Mouse (Mus musculus) common myeloid progenitor, adult 5-6 weeks (primary cell): ENCODE measurements around the gene Pik3r5. TPM values are rescaled to one million over a fixed set of nuclear protein-coding genes. Genes with fewer than 3 reads are reported as not detected.

Source experiments
- ATAC-seq: replicated peaks from 2 replicates; pipeline ENCODE4 v1.8.0; 2016; ENCODE audit warnings: low read depth, mild to moderate bottlenecking, moderate TSS enrichment, inconsistent platforms; ENCODE audit not compliant: poor library complexity, severe bottlenecking
- total RNA-seq: library from RNA; stranded (forward); fragments of 200-1000, 187-1606 nt; gene quantifications from 2 replicates; pipeline ENCODE4 v1.2.3, GENCODE M21; 2017

The Pik3r5 gene
- total RNA-seq, 1 experiment from 2014 or later: 3.6 TPM

DNA sequence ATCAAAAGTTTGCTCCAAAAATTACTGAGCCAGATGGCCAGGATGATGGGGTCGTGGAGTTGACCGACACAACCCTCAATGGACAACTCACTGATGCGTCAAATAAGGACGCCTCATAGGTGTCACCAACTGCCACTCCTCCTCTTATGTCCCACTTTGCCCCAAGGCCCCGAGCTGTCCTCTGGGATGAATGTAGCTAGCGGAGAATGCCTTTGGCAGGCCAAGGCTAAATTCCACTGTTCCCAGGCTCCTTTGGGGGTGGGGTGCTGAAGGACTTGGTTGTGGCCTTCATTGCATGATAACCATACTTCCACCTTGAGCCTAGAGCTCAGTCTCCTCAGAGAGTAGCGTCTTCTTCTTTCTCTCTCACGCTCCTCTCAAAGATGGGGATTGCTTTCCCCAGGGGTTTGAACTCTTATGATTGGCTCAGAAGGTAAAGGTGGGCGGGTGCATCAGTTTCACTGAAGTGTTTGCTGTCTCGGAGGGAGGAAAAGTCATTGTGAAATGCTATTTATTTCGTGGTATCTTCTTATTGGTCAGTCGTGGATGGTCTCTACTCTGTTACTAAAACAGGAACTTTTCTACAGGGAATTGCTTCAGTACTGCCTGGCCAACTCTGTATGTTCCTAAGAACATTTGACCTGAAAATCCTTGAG, 11.2 kb downstream of the Pik3r5 start:
- ATAC-seq: 0 out of 2 replicates have a peak, but pooled peaks have one; percentile 29

DNA sequence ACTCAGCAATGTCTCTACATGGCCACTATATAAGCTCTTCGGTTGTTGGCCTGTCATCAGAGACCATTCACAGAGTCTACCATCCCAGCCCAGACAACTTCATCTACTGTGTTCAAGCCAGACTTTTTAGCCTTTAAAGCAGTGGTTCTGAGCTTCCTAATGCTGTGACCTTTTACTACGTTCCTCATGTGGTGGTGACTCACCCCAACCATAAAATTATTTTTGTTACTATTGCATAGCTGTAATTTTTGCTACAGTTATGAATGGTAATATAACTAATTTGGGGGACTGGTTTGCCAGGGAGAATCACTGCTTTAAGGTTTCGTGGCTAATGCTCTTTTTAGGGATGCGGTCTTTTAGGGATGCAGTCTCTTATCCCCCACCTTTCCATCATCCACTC, 14.0 kb downstream of the Pik3r5 start:
- ATAC-seq: no peak

- ATAC-seq: no peak
Measured at GRCm38 (mm10) chr11:68446547-68446946, 14.6 kb downstream of the Pik3r5 start.

- 0 out of 2 replicates have a peak, but pooled peaks have one; percentile 23 for ATAC-seq
Measured at GRCm38 (mm10) chr11:68447242-68447641, 15.3 kb downstream of the Pik3r5 start.

- no peak for ATAC-seq
Measured at GRCm38 (mm10) chr11:68448356-68448755, 16.4 kb downstream of the Pik3r5 start.

DNA sequence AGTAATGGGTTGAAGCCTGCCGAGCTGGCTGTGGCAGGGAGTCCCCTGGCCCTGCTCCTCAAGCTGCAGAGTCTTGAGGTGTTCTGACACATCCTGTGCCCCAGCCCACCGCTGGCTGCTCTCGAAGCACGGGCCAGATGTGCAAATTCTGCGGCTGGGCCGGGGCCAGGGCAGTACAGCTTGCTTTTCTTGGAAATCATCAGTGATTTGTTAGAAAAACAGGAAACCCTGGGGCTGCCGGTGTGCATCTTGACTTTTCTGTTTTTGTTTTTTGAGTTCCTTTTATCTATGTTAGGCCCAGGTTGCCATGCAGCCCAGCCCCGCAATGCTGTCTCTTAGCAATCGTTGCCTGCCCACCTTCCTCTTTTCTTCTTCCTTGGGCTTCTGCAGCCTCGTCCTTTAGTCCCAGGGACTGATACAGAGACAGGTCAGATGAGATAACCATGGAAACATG, 19.4 kb downstream of the Pik3r5 start:
- ATAC-seq: peak; percentile 58; the same call in 1 of the 2 replicates

GRCm38 (mm10) chr11:68451747-68452405, 20.0 kb downstream of the Pik3r5 start:
- ATAC-seq: no peak

GRCm38 (mm10) chr11:68452740-68453139, 20.8 kb downstream of the Pik3r5 start:
- ATAC-seq: no peak

DNA sequence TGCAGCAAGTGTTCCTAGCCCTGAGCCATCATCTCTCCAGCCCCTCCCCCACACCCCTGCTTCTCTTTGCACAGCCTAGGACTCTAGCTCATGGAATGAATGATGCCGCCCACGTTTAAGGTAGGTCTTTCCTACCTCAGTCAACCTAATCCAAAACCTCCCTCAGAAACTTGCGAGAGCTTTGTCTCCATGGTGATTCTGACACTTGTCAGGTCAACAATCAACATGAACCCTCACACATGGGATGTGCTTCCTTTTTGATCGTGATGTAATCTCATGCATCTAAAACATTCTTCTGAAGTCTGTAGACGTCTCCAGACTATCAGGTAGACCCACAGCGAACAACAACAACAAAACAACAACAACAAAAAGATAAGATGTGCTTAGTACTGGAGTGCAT, 21.4 kb downstream of the Pik3r5 start:
- no peak for ATAC-seq

DNA sequence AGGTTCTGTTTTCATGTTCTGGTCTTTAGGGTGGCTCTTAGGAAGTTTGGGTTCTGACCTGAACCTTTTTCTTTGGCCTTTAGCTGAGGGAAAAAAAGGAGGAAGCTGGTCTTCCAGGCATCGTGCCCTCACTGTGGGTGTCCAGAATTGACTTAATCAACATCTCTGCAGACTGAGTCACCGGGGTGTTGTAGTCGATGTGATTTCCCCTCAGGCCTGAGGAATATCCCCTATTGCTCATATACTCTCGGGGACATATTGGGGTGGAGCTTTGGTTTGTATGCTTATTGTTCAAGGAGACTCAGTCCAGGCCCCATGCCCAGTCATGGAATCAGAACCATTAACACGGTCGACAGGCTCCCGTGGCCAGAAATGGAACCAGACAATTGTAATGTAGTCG, 26.2 kb downstream of the Pik3r5 start:
- no peak for ATAC-seq

DNA sequence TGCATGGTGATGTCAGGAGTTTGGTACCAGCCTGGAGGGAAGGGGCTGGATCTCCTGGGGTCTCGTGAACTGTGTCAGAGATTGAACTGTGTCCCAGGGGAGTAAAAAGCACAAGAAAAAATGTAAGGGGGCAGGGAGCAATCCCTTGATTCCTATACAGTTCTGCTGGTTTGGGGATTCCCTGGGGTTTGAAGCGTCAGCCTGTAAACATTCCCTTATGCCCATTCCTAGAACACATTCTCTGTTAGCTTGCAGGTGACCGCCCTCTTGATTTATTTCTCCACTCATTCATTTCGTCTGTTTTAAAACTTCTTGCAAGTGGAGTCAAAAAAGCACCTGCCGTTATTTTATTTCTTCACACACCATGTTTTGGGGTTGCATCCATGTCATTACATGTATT, 27.1 kb downstream of the Pik3r5 start:
- ATAC-seq: no peak

DNA sequence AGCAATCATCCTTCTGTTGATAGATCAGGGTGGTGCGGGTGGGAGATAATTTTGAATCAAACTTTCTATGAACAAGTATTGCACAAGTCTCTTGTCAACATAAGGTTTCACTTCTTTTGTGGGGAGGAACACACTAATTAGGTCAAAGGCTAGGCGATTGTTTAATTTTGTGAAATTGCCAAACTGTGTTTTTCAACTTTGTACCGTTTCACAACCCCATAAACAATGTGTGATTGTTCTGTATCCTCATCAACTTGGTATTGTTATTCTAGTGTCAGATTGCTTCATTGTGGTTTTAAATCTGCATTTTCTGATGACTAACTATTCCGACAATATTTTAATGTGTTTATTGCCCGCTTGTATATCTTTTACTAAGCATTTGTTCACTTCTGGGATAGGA, 27.6 kb downstream of the Pik3r5 start:
- no peak for ATAC-seq

DNA sequence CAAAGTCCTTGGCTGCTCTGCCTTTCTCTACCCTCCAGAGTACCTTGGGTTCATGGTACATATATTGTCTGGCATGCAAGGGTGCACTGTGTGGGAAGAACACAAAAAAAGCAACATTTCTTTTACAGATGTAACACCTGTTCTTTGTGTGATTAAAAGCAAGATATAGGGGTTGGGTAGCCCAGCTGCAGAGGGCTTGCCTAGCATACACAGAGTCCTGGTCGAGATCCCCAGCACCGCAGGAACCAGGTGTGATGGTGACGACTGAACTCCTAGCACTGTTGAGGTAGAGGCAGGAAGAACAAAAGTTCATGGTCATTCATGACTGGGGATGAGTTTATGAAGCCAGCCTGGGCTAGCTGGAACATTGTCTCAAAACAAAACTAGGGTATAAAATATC, 30.8 kb downstream of the Pik3r5 start:
- ATAC-seq: no peak

DNA sequence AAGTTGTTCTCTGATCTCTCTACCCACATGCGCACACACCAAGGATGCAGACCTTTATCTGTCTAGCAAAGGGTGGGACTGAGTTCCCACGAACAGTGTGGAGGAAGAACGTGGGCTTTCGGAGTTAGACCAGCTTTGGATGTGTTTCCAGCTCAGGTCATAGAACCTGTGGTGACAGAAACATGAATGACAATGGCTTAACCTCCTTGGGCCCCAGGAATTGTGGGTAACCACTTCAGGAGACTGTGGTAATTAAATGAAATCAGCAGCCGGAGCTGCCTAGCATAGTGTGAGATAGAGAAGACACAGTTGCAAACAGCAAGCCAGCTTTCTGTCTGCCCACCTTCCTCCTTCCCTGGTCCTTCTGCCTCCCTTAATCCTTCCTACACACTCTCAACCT, 32.3 kb downstream of the Pik3r5 start:
- ATAC-seq: no peak

GRCm38 (mm10) chr11:68465090-68465489, 33.2 kb downstream of the Pik3r5 start:
- no peak for ATAC-seq

- ATAC-seq: no peak
Measured at GRCm38 (mm10) chr11:68467441-68467840, 35.5 kb downstream of the Pik3r5 start.

GRCm38 (mm10) chr11:68467962-68468612, 36.2 kb downstream of the Pik3r5 start:
- ATAC-seq: no peak

- ATAC-seq: no peak
Measured at GRCm38 (mm10) chr11:68468886-68469285, 37.0 kb downstream of the Pik3r5 start.

DNA sequence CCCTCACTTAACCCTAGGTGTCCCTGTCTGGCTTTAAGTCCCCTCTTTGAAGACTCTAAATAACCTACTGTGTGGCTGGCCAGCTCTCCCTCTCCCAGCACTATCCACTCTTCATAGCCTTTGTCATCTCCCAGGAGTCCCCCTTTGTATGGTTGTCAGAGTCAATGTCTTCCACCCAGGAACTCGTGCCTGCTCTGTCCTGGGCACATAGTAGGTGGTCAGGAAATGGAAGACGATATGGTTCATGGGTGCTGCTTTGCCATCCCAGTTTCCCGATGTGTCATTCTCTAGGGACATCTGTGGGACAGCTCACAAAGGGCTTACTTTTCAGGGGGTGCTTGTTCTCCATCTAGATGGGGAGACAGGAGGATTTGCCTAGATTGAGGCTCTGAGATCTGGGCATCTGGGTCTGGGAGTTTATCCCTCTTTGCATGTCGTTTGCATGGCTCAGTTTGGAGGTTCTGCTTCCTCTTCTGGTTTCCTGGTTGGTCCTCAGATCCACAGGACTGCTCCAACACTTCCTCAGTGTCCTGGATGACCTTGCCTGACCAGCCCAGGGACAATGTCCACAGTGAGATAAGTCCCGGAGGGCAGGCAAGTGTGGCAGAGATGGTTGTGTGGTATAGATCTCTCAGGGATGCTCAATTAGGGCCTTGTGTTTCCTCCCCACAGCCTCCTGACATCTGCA, 40.4 kb downstream of the Pik3r5 start:
- no peak for ATAC-seq

- no peak for ATAC-seq
Measured at GRCm38 (mm10) chr11:68474600-68474999, 42.7 kb downstream of the Pik3r5 start.

- no peak for ATAC-seq
Measured at GRCm38 (mm10) chr11:68475676-68476075, 43.8 kb downstream of the Pik3r5 start.
